Mouse (Mus musculus) myocyte (in vitro differentiated cells): ENCODE data around the gene Ptpa. TPM values are rescaled to one million over a fixed set of nuclear protein-coding genes. Genes with fewer than 3 reads are reported as not detected.
A peak's percentile ranks its signal among the peaks of the same experiment; 100 is the strongest.

Experiments used
- H3K27me3 ChIP-seq: one replicate; pipeline ENCODE4 v1.6.1; 2011; ENCODE audit not compliant: control insufficient read depth, insufficient read depth, insufficient read length
- H3K36me3 ChIP-seq: one replicate; pipeline ENCODE4 v1.6.1; 2011; ENCODE audit not compliant: control insufficient read depth, insufficient read depth
- H3K4me2 ChIP-seq: one replicate; pipeline ENCODE4 v1.6.1; 2011; ENCODE audit warnings: low read depth, control low read depth
- H3K4me3 ChIP-seq: one replicate; pipeline ENCODE4 v1.5.1; 2011; ENCODE audit warnings: mild to moderate bottlenecking, control low read depth, moderate library complexity
- H3K79me2 ChIP-seq: one replicate; pipeline ENCODE4 v1.6.1; 2011; ENCODE audit not compliant: control insufficient read depth, insufficient read depth
- H3ac ChIP-seq: one replicate; pipeline ENCODE4 v1.6.1; 2011; ENCODE audit not compliant: control insufficient read depth, insufficient read length
- CEBPB ChIP-seq: IDR thresholded peaks from 2 replicates; pipeline ENCODE4 v1.6.1; 2011; ENCODE audit warnings: mild to moderate bottlenecking, moderate library complexity; ENCODE audit not compliant: poor library complexity, insufficient read depth, severe bottlenecking
- E2F4 ChIP-seq: IDR thresholded peaks from one replicate; pipeline ENCODE4 v1.6.1; 2011; ENCODE audit warnings: mild to moderate bottlenecking, control low read depth, moderate library complexity; ENCODE audit not compliant: insufficient read depth
- MAX ChIP-seq: IDR thresholded peaks from one replicate; pipeline ENCODE4 v1.6.1; 2011; ENCODE audit warnings: low read depth, mild to moderate bottlenecking, control low read depth
- MYOD1 ChIP-seq, 3 experiments: IDR thresholded peaks; one replicate each; pipeline ENCODE4 v1.6.1; 2011; ENCODE audit warnings: control low read depth in 2 of 3, low read depth in 2 of 3, mild to moderate bottlenecking in 2 of 3, moderate library complexity in 1 of 3; ENCODE audit not compliant: insufficient read length in 2 of 3, control insufficient read depth in 1 of 3
- MYOG ChIP-seq, 3 experiments: IDR thresholded peaks; one replicate each; pipeline ENCODE4 v1.6.1; 2011; ENCODE audit warnings: control low read depth in 2 of 3, low read depth in 2 of 3, mild to moderate bottlenecking in 2 of 3; ENCODE audit not compliant: insufficient read length in 2 of 3, control insufficient read depth in 1 of 3, insufficient read depth in 1 of 3
- POLR2A ChIP-seq: IDR thresholded peaks from one replicate; pipeline ENCODE4 v1.6.1; 2011; ENCODE audit warnings: low read depth, mild to moderate bottlenecking, control low read depth, moderate library complexity; ENCODE audit not compliant: insufficient read length
- POLR2AphosphoS2 ChIP-seq: IDR thresholded peaks from one replicate; pipeline ENCODE4 v1.6.1; 2011; ENCODE audit warnings: low read depth, control low read depth; ENCODE audit not compliant: insufficient read length
- REST ChIP-seq: IDR thresholded peaks from one replicate; pipeline ENCODE4 v1.6.1; 2011; ENCODE audit warnings: mild to moderate bottlenecking, control low read depth, moderate library complexity; ENCODE audit not compliant: insufficient read depth, insufficient read length
- SRF ChIP-seq: IDR thresholded peaks from one replicate; pipeline ENCODE4 v1.6.1; 2011; ENCODE audit warnings: low read depth; ENCODE audit not compliant: control insufficient read depth, insufficient read length
- TCF12 ChIP-seq: IDR thresholded peaks from one replicate; pipeline ENCODE4 v1.6.1; 2011; ENCODE audit warnings: mild to moderate bottlenecking, control low read depth; ENCODE audit not compliant: poor library complexity, insufficient read depth, severe bottlenecking
- TCF3 ChIP-seq: IDR thresholded peaks from one replicate; pipeline ENCODE4 v1.6.1; 2011; ENCODE audit warnings: low read depth, control low read depth; ENCODE audit not compliant: insufficient read length
- USF1 ChIP-seq: IDR thresholded peaks from one replicate; pipeline ENCODE4 v1.6.1; 2011; ENCODE audit warnings: low read depth, mild to moderate bottlenecking, control low read depth, moderate library complexity
- polyA plus RNA-seq: library from polyadenylated mRNA; unstranded; fragments of >200 nt; fragmentation: generic; extraction: Trizol; gene quantifications from one replicate; pipeline ENCODE4 v1.2.1, GENCODE M21; 2012; ENCODE audit warnings: missing spikeins

The Ptpa gene
- polyA plus RNA-seq, 1 experiment = 151 TPM

DNA sequence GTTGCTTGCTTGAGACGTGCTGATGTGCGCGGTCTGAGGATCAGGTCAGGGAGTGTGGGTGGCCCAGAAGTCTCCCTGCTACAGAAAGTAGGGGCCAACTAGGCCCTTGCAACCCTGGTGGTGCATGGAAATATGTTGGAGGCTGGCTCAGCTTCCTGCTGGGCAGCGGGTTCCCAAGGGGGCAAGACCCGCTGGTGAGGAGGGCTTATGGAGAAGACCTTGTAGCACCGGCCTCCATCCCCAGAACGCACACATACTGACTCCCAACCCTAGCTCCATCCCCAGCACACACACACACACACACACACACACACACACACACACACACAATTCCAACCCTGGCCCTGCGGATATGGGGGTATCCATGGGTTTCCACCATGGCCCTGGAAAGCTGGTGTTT, 55.2 kb downstream of the Ptpa start:
- peak overlapping the region; percentile 98 for H3K4me2 ChIP-seq
- H3K4me3 ChIP-seq = peak overlapping the region; percentile 68
- no peaks in the 10 kb centered on the region for H3K79me2 ChIP-seq
- no peaks in the 10 kb centered on the region for H3K36me3 ChIP-seq
- no peak for TF ChIP-seq POLR2A
- no peak for TF ChIP-seq TCF3
- peak; percentile 44 for TF ChIP-seq POLR2AphosphoS2
- H3ac ChIP-seq = no peak overlapping the region
- no peaks in the 10 kb centered on the region for H3K27me3 ChIP-seq

DNA sequence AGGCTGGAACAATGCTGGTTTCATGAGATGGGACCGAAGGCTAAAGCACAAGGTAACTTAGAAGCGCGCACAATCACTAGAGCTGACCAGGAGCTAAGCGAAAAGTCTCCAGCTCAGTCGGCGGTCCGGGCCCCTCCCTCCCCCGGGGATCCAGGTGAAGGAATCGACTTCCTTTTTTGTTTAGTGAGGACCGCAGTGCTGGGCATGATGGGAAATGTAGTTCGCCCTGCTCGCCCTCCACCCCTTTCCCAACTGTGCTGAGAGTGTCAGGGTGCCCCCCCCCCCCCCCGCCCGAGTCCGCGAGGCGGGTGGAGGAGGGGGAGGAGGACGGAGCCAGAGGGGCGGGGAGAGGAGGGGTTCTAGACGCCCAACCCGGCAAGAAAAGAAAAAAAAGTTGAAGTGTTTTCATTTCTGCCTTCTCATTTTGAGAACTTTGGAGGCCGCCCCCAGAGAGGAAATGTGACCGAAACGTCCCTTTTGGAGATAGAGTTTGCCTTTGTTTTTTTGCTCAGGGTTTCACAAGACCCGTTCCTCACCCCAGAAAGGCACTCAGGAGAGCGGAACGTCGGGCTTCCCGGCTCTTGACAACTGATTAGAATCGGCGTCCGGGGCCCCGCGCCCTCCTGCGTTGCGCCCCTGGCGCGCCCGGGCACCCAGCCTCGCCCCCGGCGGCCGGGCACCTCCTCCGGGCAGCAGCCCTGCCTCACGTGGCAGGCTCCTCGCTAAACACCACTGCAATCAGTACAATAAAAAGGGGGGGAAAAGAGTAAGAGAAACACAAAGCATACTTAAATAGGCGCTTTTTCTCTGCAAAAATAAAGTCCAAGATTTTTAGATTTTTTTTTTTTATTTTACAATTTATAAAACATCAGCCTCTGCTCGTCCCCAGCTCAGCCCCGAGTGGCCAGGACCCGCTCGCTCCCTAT, 56.2 kb downstream of the Ptpa start:
- Histone ChIP-seq H3K79me2 (no peaks in the 10 kb centered on the region), H3K4me3 (peak overlapping the region; percentile 68), H3K36me3 (no peaks in the 10 kb centered on the region), H3K27me3 (no peaks in the 10 kb centered on the region), H3ac (peak overlapping the region; percentile 95), H3K4me2 (peak overlapping the region; percentile 98)
- TF ChIP-seq SRF = no peak
- peak; percentile 89 for TF ChIP-seq POLR2AphosphoS2
- no peak for TF ChIP-seq E2F4
- peak in 1 of 3 experiments; percentile 17 for TF ChIP-seq MYOG (IDR thresholded peaks at IDR 0.05; ENCODE audit: control insufficient read depth in 1 of 3, insufficient read depth in 1 of 3, insufficient read length in 2 of 3, low read depth in 2 of 3)
- peak in 1 of 3 experiments; percentile 36 for TF ChIP-seq MYOD1 (IDR thresholded peaks at IDR 0.05; ENCODE audit: control insufficient read depth in 1 of 3, insufficient read length in 2 of 3, low read depth in 2 of 3)
- peak; percentile 40 for TF ChIP-seq POLR2A

DNA sequence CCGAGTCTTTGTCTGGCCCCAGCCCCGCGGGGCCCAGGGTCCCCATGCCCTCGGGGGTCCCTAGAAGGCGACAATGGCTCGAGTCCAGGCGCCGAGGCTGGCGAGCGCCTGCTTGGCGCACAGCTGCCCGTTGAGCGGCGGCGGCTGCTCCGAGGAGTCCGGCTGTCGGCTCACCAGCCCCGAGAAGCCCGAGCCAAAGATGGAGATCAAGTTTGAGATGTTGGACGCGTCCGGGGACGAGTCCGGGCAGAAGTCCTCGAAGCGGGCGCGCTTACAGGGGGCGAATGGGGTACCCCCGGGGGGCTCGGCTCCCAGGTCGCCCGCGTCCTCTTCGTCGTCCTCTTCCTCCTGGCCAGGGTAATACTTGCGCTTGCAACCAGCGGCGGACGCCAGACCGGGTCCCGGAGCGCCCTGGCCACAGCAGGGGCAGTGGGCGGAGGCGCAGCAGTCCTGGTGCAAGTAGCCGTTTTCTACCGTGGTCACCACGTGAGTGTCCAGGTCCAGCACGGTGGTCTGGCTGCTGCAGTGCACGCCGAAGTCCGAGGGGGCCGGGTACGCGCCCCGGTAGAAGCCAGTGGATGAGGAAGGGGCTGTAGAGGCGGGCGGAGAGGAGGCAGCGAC, 57.0 kb downstream of the Ptpa start:
- H3K4me2 ChIP-seq = peak overlapping the region; percentile 67
- no peaks in the 10 kb centered on the region for H3K36me3 ChIP-seq
- no peaks in the 10 kb centered on the region for H3K79me2 ChIP-seq
- H3K27me3 ChIP-seq = no peaks in the 10 kb centered on the region
- peak overlapping the region; percentile 95 for H3ac ChIP-seq
- H3K4me3 ChIP-seq = peak overlapping the region; percentile 68
- no peak for TF ChIP-seq USF1
- peak in 1 of 3 experiments; percentile 43 for TF ChIP-seq MYOD1 (IDR thresholded peaks at IDR 0.05; ENCODE audit: control insufficient read depth in 1 of 3, insufficient read length in 2 of 3, low read depth in 2 of 3)
- peak in 2 of 3 experiments; percentile 41 to 66 for TF ChIP-seq MYOG (IDR thresholded peaks at IDR 0.05; ENCODE audit: control insufficient read depth in 1 of 3, insufficient read depth in 1 of 3, insufficient read length in 2 of 3, low read depth in 2 of 3)
- peak; percentile 31 for TF ChIP-seq POLR2A
- TF ChIP-seq TCF3 = no peak

DNA sequence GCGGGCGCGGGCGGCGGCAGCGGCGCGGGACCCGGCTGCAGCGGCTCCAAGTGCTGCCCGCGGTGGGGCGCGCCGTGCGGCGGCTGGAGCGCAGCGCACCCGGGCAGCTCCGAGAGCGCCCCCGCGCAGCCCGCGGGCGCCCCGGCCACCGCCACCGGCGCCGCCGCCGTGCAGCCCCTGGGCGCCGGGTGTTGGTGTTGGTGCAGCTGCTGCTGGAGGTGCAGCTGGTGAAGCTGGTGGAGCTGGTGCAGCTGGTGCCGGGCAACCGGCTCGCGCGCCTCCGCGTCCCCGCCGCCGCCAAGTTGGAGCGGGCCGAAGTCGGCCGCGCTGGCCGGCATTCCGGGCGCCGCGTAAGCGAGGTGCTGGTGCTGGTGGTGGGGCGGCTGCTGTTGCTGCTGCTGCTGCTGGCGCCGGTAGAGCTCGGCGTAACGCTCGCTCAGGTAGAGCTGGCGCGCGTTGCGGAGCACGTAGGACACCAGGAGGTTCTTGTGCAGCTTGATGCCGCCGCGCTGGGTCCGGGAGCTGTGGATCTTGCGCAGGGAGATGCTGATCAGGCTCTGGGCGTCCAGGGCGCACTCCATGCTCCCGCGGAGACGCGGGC, 57.7 kb downstream of the Ptpa start:
- Histone ChIP-seq H3K4me3 (peak overlapping the region; percentile 68), H3K79me2 (no peaks in the 10 kb centered on the region), H3K4me2 (peak overlapping the region; percentile 56), H3ac (peak overlapping the region; percentile 95), H3K36me3 (no peaks in the 10 kb centered on the region), H3K27me3 (no peaks in the 10 kb centered on the region)
- peak; percentile 21 for TF ChIP-seq POLR2AphosphoS2
- peak; percentile 85 for TF ChIP-seq TCF3
- peak in 2 of 3 experiments; percentile 71 to 87 for TF ChIP-seq MYOD1 (IDR thresholded peaks at IDR 0.05; ENCODE audit: control insufficient read depth in 1 of 3, insufficient read length in 2 of 3, low read depth in 2 of 3)
- no peak for TF ChIP-seq POLR2A
- TF ChIP-seq MYOG (IDR thresholded peaks at IDR 0.05; ENCODE audit: control insufficient read depth in 1 of 3, insufficient read depth in 1 of 3, insufficient read length in 2 of 3, low read depth in 2 of 3) = peak; percentile 12 to 89 (median 88)

DNA sequence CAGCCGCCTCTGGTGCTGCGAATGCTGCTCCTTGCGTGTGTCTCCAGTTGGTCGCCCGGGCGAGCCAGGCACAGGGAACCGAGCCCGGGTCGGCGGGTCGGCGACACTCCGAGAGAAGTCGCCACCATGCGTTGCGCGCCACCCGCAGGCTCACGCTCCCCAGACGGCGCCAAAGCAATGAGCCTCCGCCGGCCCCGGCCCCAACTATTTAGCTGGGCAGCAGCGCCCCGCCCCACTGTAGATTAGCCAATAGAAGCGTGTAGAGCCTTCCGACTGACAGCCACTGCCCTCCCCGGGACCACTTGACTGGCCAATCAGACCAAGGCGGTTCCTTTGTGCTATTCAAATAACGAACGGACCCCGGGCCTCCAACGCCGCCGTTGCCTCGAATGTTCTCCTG, 58.2 kb downstream of the Ptpa start, which contains the start of gene Ier5l:
Gene Ier5l, minus strand, starts transcription at position 181 of the 400 bp plus-strand sequence.
- H3K27me3 ChIP-seq = no peaks in the 10 kb centered on the region
- TF ChIP-seq E2F4 = peak; percentile 92
- TF ChIP-seq MYOG (IDR thresholded peaks at IDR 0.05; ENCODE audit: control insufficient read depth in 1 of 3, insufficient read depth in 1 of 3, insufficient read length in 2 of 3, low read depth in 2 of 3) = no peak
- TF ChIP-seq POLR2A = peak; percentile 99
- no peak for TF ChIP-seq MAX
- TF ChIP-seq POLR2AphosphoS2 = peak; percentile 100
- no peak for TF ChIP-seq TCF12
- TF ChIP-seq USF1 = no peak
- TF ChIP-seq TCF3 = peak; percentile 26
- no peak for TF ChIP-seq CEBPB
- TF ChIP-seq MYOD1 (IDR thresholded peaks at IDR 0.05; ENCODE audit: control insufficient read depth in 1 of 3, insufficient read length in 2 of 3, low read depth in 2 of 3) = peak in 1 of 3 experiments; percentile 14
- TF ChIP-seq SRF = no peak
- peak; percentile 69 for TF ChIP-seq REST
- H3K79me2 ChIP-seq = no peaks in the 10 kb centered on the region
- no peaks in the 10 kb centered on the region for H3K36me3 ChIP-seq
- H3K4me2 ChIP-seq = peak within 1 kb of the TSS; percentile 83
- peak within 1 kb of the TSS; percentile 95 for H3ac ChIP-seq
- H3K4me3 ChIP-seq = peak within 1 kb of the TSS; percentile 68
